In the genomic region with DNA sequence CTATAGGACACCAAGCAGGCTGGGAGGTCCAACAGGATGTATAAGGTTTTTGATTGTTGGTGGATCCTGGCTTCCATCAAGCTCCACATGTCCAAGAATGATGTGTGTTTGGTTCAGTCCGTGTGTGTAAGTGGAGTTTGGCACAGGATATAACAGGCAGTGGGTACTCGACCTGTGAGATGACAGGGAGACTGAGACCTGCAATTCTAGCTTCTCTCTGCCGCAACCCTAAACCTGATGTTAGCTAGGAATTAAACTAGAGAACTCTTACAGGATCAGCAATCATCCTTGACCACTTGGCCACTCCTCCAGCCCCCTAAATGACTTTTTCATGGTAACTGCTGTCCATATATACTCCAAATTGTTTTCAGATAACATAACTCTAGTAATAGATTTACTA, we compare ENCODE assay signal across 8 mouse cellular contexts. TPM values are rescaled to one million over a fixed set of nuclear protein-coding genes. Genes with fewer than 3 reads are reported as not detected.
DNase-seq lines count a peak whose midpoint lies in the region; ATAC-seq lines count a peak whose summit lies in the region.

No protein-coding gene starts in this region.

- intact Hi-C loops in heart, postnatal 25 days (cut with DNase I), result loop anchor here (10.0 kb wide), 2 partner anchors 1932 to 2002 kb away; a partner anchor contains a TSS

- no peaks in the 10 kb centered on the region for H3K9me3 ChIP-seq in heart, embryonic 12.5 days (replicated peaks)
- no peaks in the 10 kb centered on the region for H3K9me3 ChIP-seq in embryonic facial prominence, embryonic 15.5 days (replicated peaks)
- H3K9me3 ChIP-seq in liver, embryonic 11.5 days (ENCODE audit: control insufficient read depth, low read length), result no peaks in the 10 kb centered on the region

- H3K36me3 ChIP-seq in heart, embryonic 12.5 days, result no peaks in the 10 kb centered on the region
- no peaks in the 10 kb centered on the region for H3K36me3 ChIP-seq in embryonic facial prominence, embryonic 15.5 days
- no peaks in the 10 kb centered on the region for H3K36me3 ChIP-seq in liver, embryonic 11.5 days (ENCODE audit: control insufficient read depth, insufficient read depth, low read length)

- whole genome bisulfite sequencing in heart, embryonic 12.5 days, result 23% methylated on average over 3 of the region's 3 CpGs
- 31% methylated on average over 3 of the region's 3 CpGs for WGBS in embryonic facial prominence, embryonic 15.5 days
- 39% methylated on average over 3 of the region's 3 CpGs for WGBS in liver, embryonic 11.5 days

- peak overlapping the region; percentile 51; the same call in 1 of the 2 replicates for H3K9ac ChIP-seq in heart, embryonic 12.5 days
- no peak overlapping the region for H3K9ac ChIP-seq in embryonic facial prominence, embryonic 15.5 days
- peak overlapping the region; percentile 66 for H3K9ac ChIP-seq in liver, embryonic 11.5 days (ENCODE audit: low read depth, low read length)

- peak overlapping the region; percentile 66 for H3K27ac ChIP-seq in heart, embryonic 12.5 days (ENCODE audit: poor library complexity, severe bottlenecking)
- H3K27ac ChIP-seq in embryonic facial prominence, embryonic 15.5 days (replicated peaks), result peak overlapping the region; percentile 92
- peak overlapping the region; percentile 97 for H3K27ac ChIP-seq in liver, embryonic 11.5 days (ENCODE audit: low read depth, low read length)

- H3K4me3 ChIP-seq in heart, embryonic 12.5 days, result 0 out of 2 replicates have a peak overlapping the region, but pooled peaks have one; percentile 6
- H3K4me3 ChIP-seq in embryonic facial prominence, embryonic 15.5 days (replicated peaks), result no peak overlapping the region
- peak overlapping the region; percentile 41 for H3K4me3 ChIP-seq in liver, embryonic 11.5 days (ENCODE audit: low read depth, low read length)

- peak overlapping the region; percentile 48 for H3K4me2 ChIP-seq in heart, embryonic 12.5 days
- H3K4me2 ChIP-seq in embryonic facial prominence, embryonic 15.5 days (replicated peaks), result 0 out of 2 replicates have a peak overlapping the region, but pooled peaks have one; percentile 64
- peak overlapping the region; percentile 61 for H3K4me2 ChIP-seq in liver, embryonic 11.5 days

- H3K4me1 ChIP-seq in heart, embryonic 12.5 days (replicated peaks), result peaks cover 16% of the 10 kb centered on the region
- peaks cover 17% of the 10 kb centered on the region for H3K4me1 ChIP-seq in embryonic facial prominence, embryonic 15.5 days
- peaks cover 11% of the 10 kb centered on the region for H3K4me1 ChIP-seq in liver, embryonic 11.5 days (replicated peaks; ENCODE audit: control insufficient read depth, insufficient read depth, low read length)

- no peaks in the 10 kb centered on the region for H3K27me3 ChIP-seq in heart, embryonic 12.5 days (replicated peaks)
- H3K27me3 ChIP-seq in embryonic facial prominence, embryonic 15.5 days, result no peaks in the 10 kb centered on the region
- H3K27me3 ChIP-seq in liver, embryonic 11.5 days (replicated peaks; ENCODE audit: control insufficient read depth, insufficient read depth, low read length), result no peaks in the 10 kb centered on the region

- no peak for DNase-seq in heart, postnatal 25 days (ENCODE audit: low spot score)
- peak; percentile 77 for DNase-seq in 416B (ENCODE audit: low read depth)
- peak; percentile 50 for DNase-seq in liver, embryonic 11.5 days (ENCODE audit: low spot score)
- no peak for DNase-seq in testis, postnatal 10 days (ENCODE audit: low spot score)
- no peak for DNase-seq in kidney, postnatal 25 days
- no peak for DNase-seq in frontal cortex, postnatal 25 days (ENCODE audit: low spot score in 2 of 2)

- no peak for ATAC-seq in heart, embryonic 12.5 days (ENCODE audit: insufficient number of reproducible peaks, low FRiP score)
- no peak for ATAC-seq in embryonic facial prominence, embryonic 15.5 days (ENCODE audit: insufficient number of reproducible peaks, low FRiP score, low TSS enrichment, low read depth)
- no peak for ATAC-seq in liver, embryonic 11.5 days (replicated peaks; ENCODE audit: low FRiP score)

RNA-seq across cellular contexts. Expression of a gene that starts 1.3 kb away (rescaled TPM):
- 7.0 and 11.4 TPM in 2 replicates for polyA plus RNA-seq in heart, embryonic 12.5 days (2016; fragmentation: Nextera tagmentation; extraction: Ambion mirVana)
- total RNA-seq in heart, postnatal 25 days (2021), result 10 to 100 TPM in 1 of 2 experiments, 1 to 10 TPM in 1; 5.7 to 11.4 TPM
- polyA plus RNA-seq in embryonic facial prominence, embryonic 15.5 days (2015; fragmentation: Nextera tagmentation; extraction: Ambion mirVana), result 16.1 and 25.2 TPM in 2 replicates
- polyA plus RNA-seq in liver, embryonic 11.5 days (2014; fragmentation: Nextera tagmentation; extraction: Ambion mirVana), result 7.6 and 7.7 TPM in 2 replicates

RNA-seq across cellular contexts. Expression of a gene that starts 1.6 kb away (rescaled TPM):
- polyA plus RNA-seq in heart, embryonic 12.5 days (2016; fragmentation: Nextera tagmentation; extraction: Ambion mirVana), result 1.1 and 2.1 TPM in 2 replicates
- total RNA-seq in heart, postnatal 25 days (2021), result 10 to 100 TPM; 10.2 to 16.5 TPM
- 3.4 and 3.6 TPM in 2 replicates for polyA plus RNA-seq in embryonic facial prominence, embryonic 15.5 days (2015; fragmentation: Nextera tagmentation; extraction: Ambion mirVana)
- polyA plus RNA-seq in liver, embryonic 11.5 days (2014; fragmentation: Nextera tagmentation; extraction: Ambion mirVana), result 1.9 and 2.0 TPM in 2 replicates

RNA-seq across cellular contexts. Expression of a gene that starts 2.1 kb away (rescaled TPM):
- 0.80 TPM in 1 of 2 replicates, not detected in the other for polyA plus RNA-seq in heart, embryonic 12.5 days (2016; fragmentation: Nextera tagmentation; extraction: Ambion mirVana)
- total RNA-seq in heart, postnatal 25 days (2021), result 10 to 100 TPM; 46.4 to 87.7 TPM
- polyA plus RNA-seq in embryonic facial prominence, embryonic 15.5 days (2015; fragmentation: Nextera tagmentation; extraction: Ambion mirVana), result 1.5 and 2.9 TPM in 2 replicates
- 2.4 and 5.1 TPM in 2 replicates for polyA plus RNA-seq in liver, embryonic 11.5 days (2014; fragmentation: Nextera tagmentation; extraction: Ambion mirVana)

RNA-seq across cellular contexts. Expression of a gene that starts 17.5 kb away (rescaled TPM):
- 0.31 and 0.68 TPM in 2 replicates for polyA plus RNA-seq in heart, embryonic 12.5 days (2016; fragmentation: Nextera tagmentation; extraction: Ambion mirVana)
- 1 to 10 TPM; 4.2 to 6.9 TPM for total RNA-seq in heart, postnatal 25 days (2021)
- 1.7 and 1.9 TPM in 2 replicates for polyA plus RNA-seq in embryonic facial prominence, embryonic 15.5 days (2015; fragmentation: Nextera tagmentation; extraction: Ambion mirVana)
- polyA plus RNA-seq in liver, embryonic 11.5 days (2014; fragmentation: Nextera tagmentation; extraction: Ambion mirVana), result 0.80 and 1.1 TPM in 2 replicates

RNA-seq across cellular contexts. Expression of a gene that starts 28.1 kb away (rescaled TPM):
- 12.4 and 12.5 TPM in 2 replicates for polyA plus RNA-seq in heart, embryonic 12.5 days (2016; fragmentation: Nextera tagmentation; extraction: Ambion mirVana)
- total RNA-seq in heart, postnatal 25 days (2021), result 1 to 10 TPM; 8.0 to 9.9 TPM
- 16.8 and 19.6 TPM in 2 replicates for polyA plus RNA-seq in embryonic facial prominence, embryonic 15.5 days (2015; fragmentation: Nextera tagmentation; extraction: Ambion mirVana)
- 19.0 and 20.4 TPM in 2 replicates for polyA plus RNA-seq in liver, embryonic 11.5 days (2014; fragmentation: Nextera tagmentation; extraction: Ambion mirVana)

Comparison
In these comparisons a context has a peak if more than half of its experiments do, and no peak if none do; other contexts are left out.
1. DNase-seq: peak in 416B (single experiment) and liver, embryonic 11.5 days (single experiment); none in heart, postnatal 25 days (single experiment), testis, postnatal 10 days (single experiment), kidney, postnatal 25 days (0 of 2) and frontal cortex, postnatal 25 days (0 of 2).
2. Peak in every context shown above with its lines, with median percentiles within 50 percentile points of each other: H3K27ac ChIP-seq and H3K4me2 ChIP-seq.